Mouse (Mus musculus): ENCODE results near the gene Clybl.

Gene Clybl

DNA sequence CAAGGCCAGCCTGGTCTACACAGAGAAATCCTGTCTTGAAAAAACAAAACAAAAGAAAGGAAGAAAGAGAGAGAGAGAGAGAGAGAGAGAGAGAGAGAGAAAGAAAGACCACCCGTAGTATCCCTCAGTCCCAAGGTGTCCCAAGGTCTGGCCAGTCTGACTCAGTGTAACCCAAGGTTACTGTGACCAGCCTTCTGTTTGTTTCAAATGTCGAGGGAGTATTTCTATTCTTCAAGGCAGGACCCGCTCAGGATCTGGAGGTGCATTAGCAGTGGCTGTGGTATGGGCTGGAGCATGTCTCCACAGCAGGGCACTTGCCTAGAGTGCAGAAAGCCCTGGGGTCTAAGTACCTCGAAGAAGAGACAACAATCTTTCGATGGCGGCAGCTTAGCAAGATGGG lies 15.3 kb downstream of the Clybl start:
- DNase-seq (ENCODE audit: extremely low spot score): no peak

GRCm38 (mm10) chr14:122200247-122200885 lies 18.9 kb downstream of the Clybl start:
- peak; percentile 25 for DNase-seq (ENCODE audit: extremely low spot score)

GRCm38 (mm10) chr14:122209177-122209576 lies 27.7 kb downstream of the Clybl start:
- no peak for DNase-seq (ENCODE audit: extremely low spot score)

GRCm38 (mm10) chr14:122213590-122213989 lies 32.1 kb downstream of the Clybl start:
- DNase-seq (ENCODE audit: extremely low spot score): no peak

GRCm38 (mm10) chr14:122214126-122214525 lies 32.6 kb downstream of the Clybl start:
- no peak for DNase-seq (ENCODE audit: extremely low spot score)

GRCm38 (mm10) chr14:122217221-122217620 lies 35.7 kb downstream of the Clybl start:
- DNase-seq (ENCODE audit: extremely low spot score): no peak

GRCm38 (mm10) chr14:122222934-122223374 lies 41.5 kb downstream of the Clybl start:
- DNase-seq (ENCODE audit: extremely low spot score): no peak

- peak; percentile 82 for DNase-seq (ENCODE audit: extremely low spot score)
These were observed 42.1 kb downstream of the Clybl start for GRCm38 (mm10) chr14:122223461-122224102.

DNA sequence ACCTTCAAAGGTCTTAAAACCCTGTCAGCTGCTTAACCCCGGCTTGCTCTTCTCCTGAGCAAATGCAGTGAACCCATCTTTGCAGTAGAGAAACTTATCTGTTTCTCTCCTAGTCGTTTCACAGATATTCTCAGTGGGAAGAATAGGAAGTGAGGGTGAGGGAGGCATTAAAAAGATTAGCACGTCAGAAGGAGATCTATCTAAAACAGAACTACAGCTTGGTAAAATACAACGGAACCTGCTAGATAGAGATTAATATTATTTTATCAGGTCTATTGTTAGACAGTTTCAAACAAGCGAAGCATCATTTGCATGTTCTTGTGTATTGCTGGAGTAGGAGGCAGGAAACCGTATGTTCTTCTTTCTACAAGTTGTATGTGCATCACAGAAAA lies 42.6 kb downstream of the Clybl start:
- no peak for DNase-seq (ENCODE audit: extremely low spot score)

GRCm38 (mm10) chr14:122224501-122224928 lies 43.0 kb downstream of the Clybl start:
- DNase-seq (ENCODE audit: extremely low spot score): peak; percentile 31

DNA sequence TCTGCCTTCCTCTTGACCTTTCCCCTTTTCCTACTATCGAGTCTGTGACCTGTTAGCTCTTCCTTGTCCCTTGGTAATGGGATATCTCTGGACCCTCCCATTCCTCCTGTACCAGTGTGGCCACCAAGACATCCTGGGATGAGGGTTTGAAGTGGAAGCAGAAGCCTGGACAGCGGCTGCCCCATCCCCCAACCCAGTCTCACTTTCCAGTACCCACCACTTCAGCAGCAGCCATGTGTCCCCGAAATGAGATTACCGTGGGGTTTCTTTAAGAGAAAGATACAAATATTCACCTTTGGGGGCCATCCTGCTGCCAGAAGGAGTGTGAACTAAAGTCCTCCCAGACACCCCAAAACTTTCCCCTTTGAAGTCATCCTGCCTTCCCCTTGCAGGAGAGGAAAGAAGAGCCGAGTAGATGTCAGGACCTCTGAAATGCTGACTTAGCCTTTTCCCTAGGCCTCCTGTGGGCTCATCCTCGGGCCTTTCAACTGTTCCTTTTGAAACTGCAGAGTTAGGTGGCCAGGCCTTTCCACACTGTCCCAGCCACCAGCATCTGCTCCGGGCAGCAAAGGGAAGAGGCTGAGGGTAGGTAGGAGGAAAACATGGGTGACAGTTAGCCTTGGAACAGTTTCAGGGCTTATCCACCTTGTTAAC lies 44.1 kb downstream of the Clybl start:
- peak; percentile 58 for DNase-seq (ENCODE audit: extremely low spot score)

DNA sequence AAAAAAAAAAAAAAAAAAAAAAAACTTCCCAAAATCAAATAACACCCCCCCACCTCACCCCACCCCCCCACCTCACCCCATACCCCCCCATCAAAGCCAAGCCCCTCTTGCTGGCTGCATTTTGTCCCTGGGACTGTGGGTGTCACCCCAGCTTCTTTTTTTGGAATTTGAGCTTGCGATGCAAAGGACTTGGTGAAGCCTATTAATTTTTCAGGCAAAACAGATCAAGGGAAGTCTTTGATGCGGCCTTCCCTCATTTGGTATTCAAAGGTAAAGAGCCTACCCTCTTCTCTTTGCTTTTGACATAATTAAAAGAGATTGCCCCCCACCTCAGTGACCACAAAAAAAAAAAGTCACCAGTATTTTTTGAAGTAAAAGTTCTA lies 44.6 kb downstream of the Clybl start:
- no peak for DNase-seq (ENCODE audit: extremely low spot score)

DNA sequence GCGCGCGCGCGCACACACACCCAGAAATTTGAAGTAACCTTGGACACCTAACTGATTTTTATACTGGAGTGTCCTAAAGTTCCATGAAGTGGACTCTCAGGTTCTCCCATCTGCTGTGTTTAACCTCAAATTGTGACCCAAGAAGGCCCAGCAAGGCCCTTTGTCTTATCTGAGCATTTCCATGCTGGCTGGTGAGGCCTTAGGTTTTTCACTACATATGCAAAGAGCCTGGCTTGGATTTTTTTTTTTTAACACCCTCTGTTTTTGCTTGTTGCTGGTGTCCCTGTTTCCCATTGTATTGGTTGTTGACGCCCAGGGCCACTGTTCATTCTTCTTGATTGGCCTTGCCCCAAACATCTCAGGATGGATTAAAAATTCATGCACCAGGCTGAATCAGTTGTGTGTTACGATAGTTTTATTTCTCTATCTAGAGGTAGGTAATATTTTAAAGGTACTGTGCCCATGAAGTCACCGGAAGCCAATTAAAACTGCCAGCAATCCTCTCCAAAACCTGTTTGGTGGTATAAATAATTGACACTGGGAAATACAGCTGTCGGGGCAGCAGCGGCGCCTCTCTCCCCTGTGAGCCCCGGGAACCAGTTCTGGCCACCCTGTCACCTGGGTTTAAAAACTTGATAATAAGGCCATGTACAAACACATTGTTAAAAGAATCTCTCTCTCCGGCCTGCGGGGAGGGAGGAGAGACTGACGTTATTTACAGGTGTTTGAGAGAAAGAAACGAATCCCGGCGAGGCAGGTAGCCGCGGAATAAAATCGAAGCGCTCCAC lies 45.4 kb downstream of the Clybl start:
- peak; percentile 44 for DNase-seq (ENCODE audit: extremely low spot score)

- DNase-seq (ENCODE audit: extremely low spot score): no peak
These were observed 46.0 kb downstream of the Clybl start for GRCm38 (mm10) chr14:122227454-122227951.

- DNase-seq (ENCODE audit: extremely low spot score): peak; percentile 81
These were observed 47.5 kb downstream of the Clybl start for GRCm38 (mm10) chr14:122228816-122229551.

- no peak for DNase-seq (ENCODE audit: extremely low spot score)
These were observed 48.5 kb downstream of the Clybl start for GRCm38 (mm10) chr14:122229988-122230387.

- no peak for DNase-seq (ENCODE audit: extremely low spot score)
These were observed 49.1 kb downstream of the Clybl start for GRCm38 (mm10) chr14:122230621-122231025.

DNA sequence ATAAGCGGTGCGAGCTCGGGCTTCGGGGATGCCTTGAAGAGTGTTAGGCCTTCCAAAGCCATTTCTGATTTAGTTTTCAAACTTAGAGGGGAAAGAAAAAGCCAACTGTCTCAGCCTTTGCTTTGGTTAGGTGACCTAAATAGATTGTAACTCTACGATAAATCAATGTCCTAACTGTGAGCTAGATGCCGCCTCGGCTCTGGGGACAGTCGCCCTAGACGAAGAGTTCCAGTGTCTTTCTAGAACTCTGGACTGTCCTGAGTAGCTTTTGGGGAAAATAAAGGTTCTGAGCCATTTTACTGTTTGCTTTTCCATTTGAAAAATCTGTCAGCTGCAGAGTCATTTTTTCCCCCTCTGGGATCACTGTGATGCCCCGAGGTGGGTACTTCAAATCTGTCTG lies 49.6 kb downstream of the Clybl start:
- DNase-seq (ENCODE audit: extremely low spot score): no peak

DNA sequence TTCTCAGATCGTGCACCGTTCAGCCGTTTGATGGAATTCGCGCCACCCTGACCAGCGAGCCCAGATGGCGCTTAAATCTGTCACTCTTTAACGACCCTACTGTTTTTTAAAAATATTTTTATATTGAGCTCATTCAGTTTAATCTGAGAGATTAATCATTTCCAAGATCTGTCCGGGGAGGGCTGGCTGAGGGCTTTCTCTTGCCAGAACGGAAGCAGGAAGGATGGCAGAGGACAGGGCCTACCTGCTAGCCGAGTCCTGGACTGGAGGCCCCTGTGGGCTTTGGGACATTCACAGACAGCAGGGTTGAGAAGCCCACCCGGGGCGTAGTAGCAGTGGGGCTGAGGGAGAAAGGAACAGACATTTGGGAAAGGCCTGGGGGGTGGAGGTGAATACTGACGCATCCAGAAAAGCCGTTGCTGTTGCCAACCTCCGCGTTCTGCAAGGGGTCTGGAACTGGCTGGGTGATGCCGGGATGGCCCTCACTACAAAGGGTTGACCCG lies 51.8 kb downstream of the Clybl start:
- no peak for DNase-seq (ENCODE audit: extremely low spot score)

- DNase-seq (ENCODE audit: extremely low spot score): no peak
These were observed 62.4 kb downstream of the Clybl start for GRCm38 (mm10) chr14:122243874-122244273.
